In the genomic region with DNA sequence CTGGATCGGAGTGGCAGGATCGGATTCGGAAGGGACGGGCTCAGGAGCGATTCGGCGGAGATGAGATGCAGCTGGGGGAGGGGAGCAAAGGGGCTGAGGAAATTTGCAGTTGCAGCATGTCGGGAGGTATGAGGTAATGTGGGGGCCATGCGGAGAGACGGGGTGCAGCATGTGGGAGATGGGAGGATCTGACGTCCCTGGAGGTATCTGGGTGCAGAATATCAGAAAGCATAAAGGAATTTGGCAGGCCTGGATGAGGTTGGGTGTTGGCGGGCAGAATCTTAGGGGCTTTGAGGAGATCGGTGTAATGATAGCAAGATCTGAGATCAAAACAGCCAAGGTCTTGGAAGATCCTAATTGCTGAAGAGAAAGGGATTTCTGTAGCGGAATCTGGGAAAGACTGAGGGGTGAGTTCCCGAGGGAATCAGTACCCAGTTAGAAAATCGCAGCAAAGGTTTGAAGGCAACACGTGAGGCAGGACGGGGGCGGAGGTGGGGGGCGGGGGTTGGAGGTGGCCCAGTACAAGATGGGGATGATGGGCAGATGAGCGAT, we compare ENCODE assay signal across 8 mouse cellular contexts. TPM values are rescaled to one million over a fixed set of nuclear protein-coding genes. Genes with fewer than 3 reads are reported as not detected.
A peak's percentile ranks its signal among the peaks of the same experiment; 100 is the strongest.
DNase-seq lines count a peak whose midpoint lies in the region; ATAC-seq lines count a peak whose summit lies in the region.

No protein-coding gene starts in this region.

- H3K36me3 ChIP-seq in forebrain, embryonic 11.5 days (ENCODE audit: control insufficient read depth, insufficient read depth, low read length) = no peaks in the 10 kb centered on the region
- no peaks in the 10 kb centered on the region for H3K36me3 ChIP-seq in liver, embryonic 12.5 days
- no peaks in the 10 kb centered on the region for H3K36me3 ChIP-seq in splenic B cell, adult 2 months (ENCODE audit: control insufficient read depth, insufficient read depth, low read length, poor library complexity, severe bottlenecking)

- peak; percentile 67 for DNase-seq in left cerebral cortex, adult 11 months (ENCODE audit: low spot score)
- no peak for DNase-seq in left cerebral cortex, postnatal 36 days (ENCODE audit: low spot score in 2 of 2)
- peak; percentile 32 for DNase-seq in ZHBTc4 (ENCODE audit: low read depth, low spot score)
- DNase-seq in forebrain, embryonic 11.5 days (ENCODE audit: low spot score) = peak; percentile 68
- peak; percentile 3 for DNase-seq in splenic B cell, adult 2 months (ENCODE audit: low read depth, low spot score)
- no peak for DNase-seq in spleen, postnatal 36 days (ENCODE audit: low spot score in 2 of 2)
- DNase-seq in urinary bladder, postnatal 14 days (ENCODE audit: low spot score) = no peak

- intact Hi-C loops in left cerebral cortex, postnatal 36 days (cut with DNase I) = no loop called here

- no peaks in the 10 kb centered on the region for H3K9me3 ChIP-seq in forebrain, embryonic 11.5 days (ENCODE audit: control insufficient read depth, low read length)
- no peaks in the 10 kb centered on the region for H3K9me3 ChIP-seq in liver, embryonic 12.5 days (replicated peaks)

- H3K27ac ChIP-seq in forebrain, embryonic 11.5 days (ENCODE audit: low read depth, low read length) = no peak overlapping the region
- H3K27ac ChIP-seq in liver, embryonic 12.5 days = no peak overlapping the region; the same call in 1 of the 2 replicates

- peak overlapping the region; percentile 71 for H3K4me3 ChIP-seq in forebrain, embryonic 11.5 days (ENCODE audit: low read depth, low read length)
- H3K4me3 ChIP-seq in liver, embryonic 12.5 days = peak overlapping the region; percentile 77

- ATAC-seq in forebrain, embryonic 11.5 days (replicated peaks; ENCODE audit: low FRiP score) = peak; percentile 89
- ATAC-seq in liver, embryonic 12.5 days = peak; percentile 53

- peak overlapping the region; percentile 81 for H3K9ac ChIP-seq in forebrain, embryonic 11.5 days (ENCODE audit: low read length)
- peak overlapping the region; percentile 75 for H3K9ac ChIP-seq in liver, embryonic 12.5 days

- H3K4me2 ChIP-seq in forebrain, embryonic 11.5 days (ENCODE audit: low read depth, low read length, severe bottlenecking) = peak overlapping the region; percentile 56
- peak overlapping the region; percentile 82 for H3K4me2 ChIP-seq in liver, embryonic 12.5 days

- peaks cover 6% of the 10 kb centered on the region; the same call in 1 of the 2 replicates for H3K4me1 ChIP-seq in forebrain, embryonic 11.5 days (replicated peaks; ENCODE audit: control insufficient read depth, insufficient read depth, low read length)
- H3K4me1 ChIP-seq in liver, embryonic 12.5 days = peaks cover 40% of the 10 kb centered on the region

- H3K27me3 ChIP-seq in forebrain, embryonic 11.5 days (ENCODE audit: control insufficient read depth, insufficient read depth, low read length) = no peaks in the 10 kb centered on the region
- no peaks in the 10 kb centered on the region for H3K27me3 ChIP-seq in liver, embryonic 12.5 days (replicated peaks)
- no peaks in the 10 kb centered on the region for H3K27me3 ChIP-seq in splenic B cell, adult 2 months (ENCODE audit: control insufficient read depth, insufficient read depth, low read length, poor library complexity, severe bottlenecking)

- WGBS in forebrain, embryonic 11.5 days = 0% methylated on average over 21 of the region's 21 CpGs
- 1% methylated on average over 21 of the region's 21 CpGs for WGBS in liver, embryonic 12.5 days (ENCODE audit: insufficient replicate concordance)

RNA-seq across cellular contexts. Expression of gene Trim32, which starts 0.4 kb away (rescaled TPM):
- total RNA-seq in left cerebral cortex, postnatal 36 days (2021) = 100 to 1,000 TPM; 235 to 245 TPM
- 69.5 and 75.7 TPM in 2 replicates for polyA plus RNA-seq in forebrain, embryonic 11.5 days (2014; fragmentation: Nextera tagmentation; extraction: Ambion mirVana)
- polyA plus RNA-seq in liver, embryonic 12.5 days (2016; fragmentation: Nextera tagmentation; extraction: Ambion mirVana) = 12.3 and 12.5 TPM in 2 replicates

Comparison
In these comparisons a context has a peak if more than half of its experiments do, and no peak if none do; other contexts are left out.
1. DNase-seq: peak in left cerebral cortex, adult 11 months (single experiment), ZHBTc4 (single experiment), forebrain, embryonic 11.5 days (single experiment) and splenic B cell, adult 2 months (single experiment); none in left cerebral cortex, postnatal 36 days (0 of 2), spleen, postnatal 36 days (0 of 2) and urinary bladder, postnatal 14 days (single experiment).